Mouse (Mus musculus) frontal cortex, postnatal 36 days (tissue): ENCODE measurements around the gene Cdc37.

Source experiments
- DNase-seq, 2 experiments: peaks; one replicate each; pipeline ENCODE4 v3.0.0; 2022; ENCODE audit warnings: low spot score in 2 of 2

The Cdc37 gene

GRCm38 (mm10) chr9:21097793-21098192, 52.0 kb downstream of the Cdc37 start:
- peak; percentile 76 to 79 for DNase-seq

- DNase-seq, result no peak
Measured at GRCm38 (mm10) chr9:21095958-21096357, 53.8 kb downstream of the Cdc37 start.

- DNase-seq, result no peak
Measured at GRCm38 (mm10) chr9:21093423-21093822, 56.4 kb downstream of the Cdc37 start.

- DNase-seq, result peak; percentile 97 to 98
Measured at GRCm38 (mm10) chr9:21091707-21092320, 58.0 kb downstream of the Cdc37 start, which contains the start of the genes Gm38431 and Raver1. TSS of gene Gm38431 (minus strand) at chr9:21091997. TSS of gene Raver1 (minus strand) at chr9:21092008.

- DNase-seq, result peak in 1 of 2 experiments; percentile 28
Measured at GRCm38 (mm10) chr9:21090972-21091706, 58.6 kb downstream of the Cdc37 start.

- DNase-seq, result no peak
Measured at GRCm38 (mm10) chr9:21090537-21090936, 59.2 kb downstream of the Cdc37 start.

- no peak for DNase-seq
Measured at GRCm38 (mm10) chr9:21083324-21083723, 66.5 kb downstream of the Cdc37 start.
